Mouse (Mus musculus): ENCODE results near the gene Erp27.

DNA sequence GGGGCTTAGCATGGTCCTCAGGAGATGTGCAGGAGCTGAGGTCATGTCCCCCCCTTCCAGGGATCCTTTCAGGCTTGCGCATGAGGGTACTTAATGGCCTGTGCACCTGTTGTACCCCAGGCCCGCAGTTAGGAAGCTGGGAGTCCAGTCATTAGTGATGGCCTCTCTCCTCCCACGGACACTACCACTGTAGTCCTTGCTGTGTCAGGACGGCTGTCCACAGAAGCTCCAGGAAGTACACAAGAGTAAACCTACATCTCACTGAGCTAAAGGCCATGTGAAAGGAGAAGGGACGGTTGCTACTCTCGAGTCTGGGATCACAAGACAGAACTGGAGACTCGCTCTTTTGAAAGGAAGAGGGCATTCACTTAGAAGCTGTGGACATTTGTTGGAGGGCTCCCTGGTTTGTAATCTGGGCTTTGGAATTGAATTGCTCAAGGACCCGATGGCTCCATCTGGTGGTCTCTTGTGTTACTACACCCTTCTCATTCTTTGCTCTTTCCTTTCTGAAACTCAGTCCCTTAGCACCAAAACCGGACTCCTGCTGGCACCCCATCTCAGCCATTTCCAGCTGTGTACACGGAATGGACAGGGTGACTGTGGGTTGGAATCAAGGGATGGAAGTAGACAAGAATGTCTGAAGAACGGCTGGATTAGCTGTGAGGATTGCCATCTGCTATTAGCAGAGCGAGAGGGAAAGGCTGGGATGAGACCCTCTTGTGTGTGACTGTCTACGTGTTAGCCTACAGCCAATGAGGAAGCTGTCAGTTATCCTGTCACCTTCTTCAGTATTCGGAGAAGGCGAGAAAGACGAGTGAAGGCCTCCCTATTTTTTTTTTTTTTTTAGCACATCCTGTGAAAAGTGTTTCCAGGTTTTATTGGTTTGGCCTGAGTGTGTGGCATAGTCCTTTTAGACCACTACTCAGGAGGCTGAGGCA is 1.4 kb downstream of the Erp27 start:
- no peak for TF ChIP-seq MAFK (IDR thresholded peaks at IDR 0.05; ENCODE audit: insufficient replicate concordance, low read length)
- no peak for TF ChIP-seq CHD2 (IDR thresholded peaks at IDR 0.05; ENCODE audit: low read length)
- TF ChIP-seq MAZ (IDR thresholded peaks at IDR 0.05; ENCODE audit: low read depth, low read length) = no peak
- TF ChIP-seq EP300 (IDR thresholded peaks at IDR 0.05; ENCODE audit: low read length) = no peak
- TF ChIP-seq JUND (conservative IDR thresholded peaks at IDR 0.05; ENCODE audit: low read depth, low read length) = 0 out of 2 replicates have a peak, but pooled peaks have one; percentile 19
- no peak for TF ChIP-seq MEF2A (IDR thresholded peaks at IDR 0.05; ENCODE audit: borderline replicate concordance, low read depth, low read length)
- TF ChIP-seq POLR2A (IDR thresholded peaks at IDR 0.05; ENCODE audit: low read depth, low read length) = no peak
- no peak for TF ChIP-seq USF2 (conservative IDR thresholded peaks at IDR 0.05; ENCODE audit: low read depth, low read length)
- TF ChIP-seq CTCF (conservative IDR thresholded peaks at IDR 0.05 in 1 of 2, IDR thresholded peaks at IDR 0.05 in 1 of 2; ENCODE audit: low read depth in 2 of 2, low read length in 2 of 2) = peak; percentile 77 to 90
- TF ChIP-seq POLR2AphosphoS2 (IDR thresholded peaks at IDR 0.05; ENCODE audit: low read depth, low read length) = no peak
- TF ChIP-seq PAX5 (IDR thresholded peaks at IDR 0.05; ENCODE audit: low read length) = no peak
- no peak for TF ChIP-seq GABPA (IDR thresholded peaks at IDR 0.05; ENCODE audit: insufficient replicate concordance, low read depth, low read length)
- peak; percentile 53 for TF ChIP-seq RAD21 (IDR thresholded peaks at IDR 0.05; ENCODE audit: low read depth, low read length)
- TF ChIP-seq SIN3A (IDR thresholded peaks at IDR 0.05; ENCODE audit: low read length) = 0 out of 2 replicates have a peak, but pooled peaks have one; percentile 23

All from CH12.LX (cell line).